Mouse (Mus musculus) stomach, postnatal 0 days (tissue): ENCODE results near the gene Parp11.

Experiments used
- CTCF ChIP-seq: IDR thresholded peaks from 2 replicates; pipeline ENCODE4 v1.5.1; 2016; ENCODE audit warnings: antibody characterized with exemption, low read depth, mild to moderate bottlenecking, moderate library complexity
- EP300 ChIP-seq: optimal IDR thresholded peaks from 2 replicates; pipeline ENCODE3; 2016; ENCODE audit warnings: antibody characterized with exemption

GRCm38 (mm10) chr6:127491046-127491445 is 44.4 kb downstream of the Parp11 start:
- TF ChIP-seq CTCF: no peak
- no peak for TF ChIP-seq EP300
